Mouse (Mus musculus) lung, adult 2 months (tissue): Measurements from ENCODE around the gene C1ra.
"Not testable (repeated sequence)": the region's sequence is repeated elsewhere in the genome, so short reads cannot be mapped to it uniquely, and the experiment has no call there.

Source experiments
- CTCF ChIP-seq: fragments of 200-500 bp; IDR thresholded peaks from 2 replicates; pipeline ENCODE4 v1.5.1; 2011; ENCODE audit warnings: mild to moderate bottlenecking, low read length, control low read depth; ENCODE audit not compliant: insufficient read depth
- POLR2A ChIP-seq: fragments of 200-500 bp; IDR thresholded peaks from 2 replicates; pipeline ENCODE4 v1.6.1; 2011; ENCODE audit warnings: low read depth, mild to moderate bottlenecking, control low read depth, low read length, borderline replicate concordance; ENCODE audit errors: extremely low read depth

DNA sequence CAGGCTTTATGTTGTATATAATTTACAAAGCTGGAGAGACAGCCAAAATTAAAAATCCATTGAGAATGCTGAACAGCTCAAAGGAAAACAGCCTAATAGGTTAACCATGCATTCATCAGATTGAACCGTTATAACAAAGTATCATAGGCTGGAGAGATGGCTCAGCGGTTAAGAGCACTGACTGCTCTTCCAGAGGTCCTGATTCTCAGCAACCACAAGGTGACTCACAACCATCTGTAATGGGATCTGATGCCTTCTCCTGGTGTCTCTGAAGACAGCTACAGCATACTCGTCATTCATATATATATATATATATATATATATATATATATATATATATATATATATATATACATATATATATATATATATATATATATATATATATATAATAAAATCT is 28.4 kb upstream of the C1ra start:
- TF ChIP-seq POLR2A, CTCF: not testable (repeated sequence)
